Mouse (Mus musculus) CH12.LX (cell line): ENCODE data around the gene Rnaset2a. TPM values are rescaled to one million over a fixed set of nuclear protein-coding genes. Genes with fewer than 3 reads are reported as not detected.
"Not testable (repeated sequence)": the region's sequence is repeated elsewhere in the genome, so short reads cannot be mapped to it uniquely, and the experiment has no call there.

Experiments
- DNase-seq: peaks from one replicate; pipeline ENCODE4 v3.0.0-alpha.2; 2013; ENCODE audit errors: extremely low read depth
- H3K27ac ChIP-seq: 2 replicates; pipeline ENCODE4 v1.5.1; 2012; ENCODE audit warnings: low read depth, mild to moderate bottlenecking, control low read depth, moderate library complexity; ENCODE audit not compliant: insufficient read depth
- H3K27me3 ChIP-seq: replicated peaks from 2 replicates; pipeline ENCODE3; 2012; ENCODE audit warnings: inconsistent platforms
- H3K36me3 ChIP-seq, 2 experiments: replicated peaks in 1 of 2; 2 replicates each; pipeline versions ENCODE3 to v1.6.1; 2012; ENCODE audit warnings: inconsistent platforms in 1 of 2, low read length in 1 of 2, mild to moderate bottlenecking in 1 of 2, mixed read lengths in 1 of 2, moderate library complexity in 1 of 2; ENCODE audit not compliant: control insufficient read depth in 1 of 2, insufficient read depth in 1 of 2
- H3K4me1 ChIP-seq, 2 experiments: 2 replicates each; pipeline ENCODE4 v1.6.1; 2012; ENCODE audit warnings: inconsistent platforms in 1 of 2, moderate library complexity in 1 of 2; ENCODE audit not compliant: insufficient read depth in 2 of 2, control insufficient read depth in 1 of 2
- H3K4me2 ChIP-seq: 2 replicates; pipeline ENCODE4 v1.6.1; 2012; ENCODE audit warnings: low read depth, mild to moderate bottlenecking, control low read depth; ENCODE audit not compliant: poor library complexity, insufficient read depth, severe bottlenecking
- H3K4me3 ChIP-seq, 3 experiments: fragments of 150-350 bp in 1 of 3; sonication (generic) in 1 of 3; replicated peaks in 1 of 3; 2 replicates each; pipeline versions ENCODE3 to v1.5.1; 2011 to 2012; ENCODE audit warnings: low read depth in 2 of 3, low read length in 2 of 3, mild to moderate bottlenecking in 2 of 3, moderate library complexity in 2 of 3, control low read depth in 1 of 3, improper control_type of control experiment in 1 of 3, inconsistent platforms in 1 of 3, mixed read lengths in 1 of 3; ENCODE audit not compliant: poor library complexity in 1 of 3
- H3K79me2 ChIP-seq: replicated peaks from 2 replicates; pipeline ENCODE4 v1.6.1; 2012; ENCODE audit warnings: mild to moderate bottlenecking, moderate library complexity; ENCODE audit not compliant: control insufficient read depth, poor library complexity, insufficient read depth, severe bottlenecking; ENCODE audit errors: extremely low read depth
- H3K9ac ChIP-seq: 2 replicates; pipeline ENCODE4 v1.6.1; 2012; ENCODE audit warnings: low read depth, mild to moderate bottlenecking, control low read depth, moderate library complexity; ENCODE audit not compliant: insufficient read depth
- H3K9me3 ChIP-seq: replicated peaks from 2 replicates; pipeline ENCODE3; 2012; ENCODE audit warnings: low read length, inconsistent platforms, mixed read lengths
- BHLHE40 ChIP-seq: IDR thresholded peaks from 2 replicates; pipeline ENCODE4 v1.6.1; 2011; ENCODE audit warnings: mild to moderate bottlenecking, low read depth, low read length, improper control_type of control experiment
- ETS1 ChIP-seq: conservative IDR thresholded peaks from 2 replicates; pipeline ENCODE4 v1.6.1; 2012; ENCODE audit warnings: low read depth, mild to moderate bottlenecking, inconsistent platforms, low read length, improper control_type of control experiment, moderate library complexity
- IRF4 ChIP-seq: IDR thresholded peaks from 2 replicates; pipeline ENCODE4 v1.6.1; 2014; ENCODE audit warnings: low read depth, mild to moderate bottlenecking, inconsistent platforms, low read length, improper control_type of control experiment
- MEF2A ChIP-seq: IDR thresholded peaks from 2 replicates; pipeline ENCODE4 v1.6.1; 2014; ENCODE audit warnings: low read depth, mild to moderate bottlenecking, inconsistent platforms, low read length, improper control_type of control experiment, borderline replicate concordance
- MXI1 ChIP-seq: IDR thresholded peaks from 2 replicates; pipeline ENCODE4 v1.6.1; 2011; ENCODE audit warnings: mild to moderate bottlenecking, low read depth, low read length, improper control_type of control experiment
- POLR2AphosphoS2 ChIP-seq: IDR thresholded peaks from 2 replicates; pipeline ENCODE4 v1.6.1; 2011; ENCODE audit warnings: low read depth, low read length, improper control_type of control experiment
- SIN3A ChIP-seq: IDR thresholded peaks from 2 replicates; pipeline ENCODE4 v1.6.1; 2012; ENCODE audit warnings: low read length, improper control_type of control experiment, inconsistent platforms
- SMC3 ChIP-seq: IDR thresholded peaks from 2 replicates; pipeline ENCODE4 v1.6.1; 2011; ENCODE audit warnings: low read depth, low read length, improper control_type of control experiment
- USF2 ChIP-seq: conservative IDR thresholded peaks from 2 replicates; pipeline ENCODE4 v1.6.1; 2011; ENCODE audit warnings: low read depth, low read length, improper control_type of control experiment
- ZKSCAN1 ChIP-seq: IDR thresholded peaks from 2 replicates; pipeline ENCODE4 v1.6.1; 2012; ENCODE audit warnings: low read depth, inconsistent platforms, low read length, improper control_type of control experiment, borderline replicate concordance
- dilution Hi-C: fragments of 300-500 bp; cut with MboI; formaldehyde crosslinking; loops from 2 replicates; pipeline ENCODE4 v1.14.3; 2020; ENCODE audit warnings: low sequenced_read_pairs; ENCODE audit not compliant: extremely low pct_unique_long_range_greater_than_20kb, extremely low pct_ligation_motif_present
- in situ Hi-C: fragments of 300-500 bp; cut with MboI; formaldehyde crosslinking; loops from 3 replicates; pipeline ENCODE4 v1.14.3; 2019; ENCODE audit warnings: low sequenced_read_pairs, low pct_ligation_motif_present, low pct_unique_long_range_greater_than_20kb, mixed read lengths
- polyA plus RNA-seq: library from polyadenylated mRNA; unstranded; fragments of >175 nt; gene quantifications from 2 replicates; pipeline ENCODE4 v1.2.1, GENCODE M21; 2012; ENCODE audit warnings: low read depth; ENCODE audit not compliant: insufficient read length
- total RNA-seq, 2 experiments: library from RNA; depleted of rRNA; stranded (reverse); fragments of 300-350 nt in 1 of 2; fragments of >200 nt in 1 of 2; gene quantifications; 2 replicates each; pipeline ENCODE4 v1.2.3; 2012 to 2014

Rnaset2a gene
- total and polyA plus RNA-seq, 3 experiments = 17.0 to 53.2 (median 22.1) TPM

DNA sequence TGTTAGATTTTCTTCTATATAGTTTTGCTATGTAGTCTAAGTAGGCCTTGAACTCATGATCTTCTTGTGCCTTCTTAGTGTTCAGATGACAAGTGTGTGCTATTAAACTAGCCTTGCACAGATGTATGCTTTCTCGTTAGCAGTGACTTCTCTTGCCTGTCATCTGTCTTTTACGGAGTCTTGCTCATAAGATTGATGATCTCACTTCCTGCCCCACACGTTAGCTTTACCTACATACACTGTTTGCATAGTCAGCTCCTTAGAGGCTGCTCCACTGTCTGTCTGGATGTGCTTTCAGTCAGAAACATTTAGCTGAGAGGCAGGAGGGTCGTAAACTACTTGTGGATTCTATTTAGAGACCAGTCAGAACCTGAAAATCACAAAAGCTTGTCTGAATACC is 23.2 kb upstream of the Rnaset2a start:
- no peak overlapping the region for H3K9ac ChIP-seq
- H3K79me2 ChIP-seq = no peaks in the 10 kb centered on the region
- DNase-seq = peak; percentile 49
- H3K4me1 ChIP-seq = peaks cover 9 to 40% of the 10 kb centered on the region in 2 experiments
- in situ Hi-C loops = no loop called here
- no peaks in the 10 kb centered on the region for H3K27me3 ChIP-seq
- dilution Hi-C loops = no loop called here
- H3K4me3 ChIP-seq = no peak overlapping the region
- no peak overlapping the region for H3K4me2 ChIP-seq
- H3K36me3 ChIP-seq = peaks cover 40 to 67% of the 10 kb centered on the region in 2 experiments
- TF ChIP-seq POLR2AphosphoS2 (no peak), MXI1 (no peak), ETS1 (peak; percentile 51)
- H3K27ac ChIP-seq = no peak overlapping the region
- no peaks in the 10 kb centered on the region for H3K9me3 ChIP-seq

DNA sequence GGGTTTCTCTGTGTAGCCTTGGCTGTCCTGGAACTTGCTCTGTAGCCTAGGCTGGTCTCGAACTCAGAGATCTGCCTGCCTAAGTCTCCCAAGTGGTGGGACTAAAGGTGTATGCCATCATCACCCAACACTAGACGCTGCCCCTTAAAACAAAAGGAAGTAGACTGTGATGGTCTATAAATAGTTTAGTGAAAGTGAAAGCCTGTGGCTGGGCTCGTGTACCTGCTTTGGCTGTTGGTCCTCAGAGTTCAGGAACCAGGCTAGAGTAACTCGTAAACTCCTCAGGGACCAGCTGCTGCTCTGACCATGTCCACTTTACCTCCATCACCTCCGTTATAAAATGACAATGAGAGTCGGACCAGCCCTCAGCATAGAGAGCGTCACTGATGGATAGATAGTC is 22.4 kb upstream of the Rnaset2a start:
- in situ Hi-C loops = no loop called here
- Histone ChIP-seq H3K9me3 (no peaks in the 10 kb centered on the region), H3K9ac (no peak overlapping the region), H3K4me2 (no peak overlapping the region), H3K79me2 (no peaks in the 10 kb centered on the region; the same call in 1 of the 2 replicates)
- peak; percentile 59 for DNase-seq
- TF ChIP-seq ZKSCAN1 (no peak), IRF4 (0 out of 2 replicates have a peak, but pooled peaks have one; percentile 35), SIN3A (peak; percentile 31; the same call in 1 of the 2 replicates), ETS1 (peak; percentile 59), BHLHE40 (peak; percentile 79), MEF2A (peak; percentile 91), MXI1 (peak; percentile 46; the same call in 1 of the 2 replicates), SMC3 (no peak), USF2 (no peak)
- TF ChIP-seq, all 38 proteins: peak for 6
- dilution Hi-C loops = no loop called here
- Histone ChIP-seq H3K27me3 (no peaks in the 10 kb centered on the region), H3K36me3 (peaks cover 34 to 59% of the 10 kb centered on the region in 2 experiments), H3K4me3 (no peak overlapping the region), H3K4me1 (peaks cover 9 to 40% of the 10 kb centered on the region in 2 experiments), H3K27ac (no peak overlapping the region)

DNA sequence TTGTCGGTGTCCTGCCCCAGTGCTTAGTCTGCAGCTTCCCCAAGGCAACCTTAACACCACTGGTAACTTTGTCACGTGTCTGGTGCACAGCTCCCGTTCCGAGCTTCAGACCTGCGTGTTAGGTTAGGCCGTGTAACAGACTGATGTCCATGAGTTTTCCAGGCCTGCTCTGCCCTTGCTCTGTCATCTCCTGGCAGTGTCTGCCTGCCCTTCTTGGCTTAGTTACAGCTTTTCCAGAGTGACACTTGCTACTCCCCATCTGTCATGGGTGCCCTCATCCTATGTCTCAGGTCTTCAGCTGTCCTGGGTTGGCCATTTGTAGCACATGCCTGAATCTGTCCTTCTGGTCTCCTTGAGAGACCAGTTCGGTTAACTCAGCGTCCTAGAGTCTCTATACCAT is 19.5 kb upstream of the Rnaset2a start:
- dilution Hi-C loops, H3K4me2 ChIP-seq, in situ Hi-C loops, H3K27ac ChIP-seq, DNase-seq, H3K9me3 ChIP-seq, H3K79me2 ChIP-seq, H3K9ac ChIP-seq, H3K4me3 ChIP-seq, H3K27me3 ChIP-seq: not testable (repeated sequence)
- Histone ChIP-seq H3K4me1 (peaks cover 9 to 43% of the 10 kb centered on the region in 2 experiments), H3K36me3 (peaks cover 16 to 36% of the 10 kb centered on the region in 2 experiments)

DNA sequence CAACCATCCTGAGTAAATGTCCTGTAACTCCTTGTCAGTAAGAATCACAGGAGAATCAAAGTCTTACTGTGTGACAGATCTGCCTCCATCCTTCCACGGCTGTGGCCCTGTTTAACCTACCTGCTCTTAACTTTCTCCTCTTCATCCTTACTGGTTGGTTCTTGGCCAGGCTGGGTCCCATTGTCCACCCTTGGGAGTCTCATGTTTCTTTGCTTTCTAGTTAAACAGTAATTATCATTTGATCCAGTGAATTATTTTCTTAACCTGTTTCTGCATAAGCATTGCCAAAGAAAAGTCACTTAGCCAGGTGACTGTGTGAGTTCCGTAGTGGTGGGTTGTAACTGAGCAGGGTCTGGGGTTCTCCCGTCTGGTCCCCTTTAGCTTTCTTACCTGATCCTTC is 18.6 kb upstream of the Rnaset2a start:
- in situ Hi-C loops, H3K79me2 ChIP-seq, H3K27me3 ChIP-seq, H3K27ac ChIP-seq, H3K4me3 ChIP-seq, H3K9me3 ChIP-seq, DNase-seq, dilution Hi-C loops: not testable (repeated sequence)
- H3K36me3 ChIP-seq = peaks cover 10 to 27% of the 10 kb centered on the region in 2 experiments
- peak overlapping the region; percentile 83; the same call in 1 of the 2 replicates for H3K9ac ChIP-seq
- peak overlapping the region; percentile 61 for H3K4me2 ChIP-seq
- peaks cover 9 to 35% of the 10 kb centered on the region in 2 experiments for H3K4me1 ChIP-seq
